Mouse (Mus musculus) naive thymus-derived CD4-positive, alpha-beta T cell, adult 5 months (primary cell): ENCODE measurements around the gene Gm5169. TPM values are rescaled to one million over a fixed set of nuclear protein-coding genes. Genes with fewer than 3 reads are reported as not detected.

ENCODE experiments used
- polyA plus RNA-seq: library from polyadenylated mRNA; unstranded; fragments of 100-300 nt; shearing (Covaris generic); gene quantifications from one replicate; pipeline ENCODE4 v1.2.1, GENCODE M21; 2017

Gm5169 gene
- not detected for polyA plus RNA-seq

DNA sequence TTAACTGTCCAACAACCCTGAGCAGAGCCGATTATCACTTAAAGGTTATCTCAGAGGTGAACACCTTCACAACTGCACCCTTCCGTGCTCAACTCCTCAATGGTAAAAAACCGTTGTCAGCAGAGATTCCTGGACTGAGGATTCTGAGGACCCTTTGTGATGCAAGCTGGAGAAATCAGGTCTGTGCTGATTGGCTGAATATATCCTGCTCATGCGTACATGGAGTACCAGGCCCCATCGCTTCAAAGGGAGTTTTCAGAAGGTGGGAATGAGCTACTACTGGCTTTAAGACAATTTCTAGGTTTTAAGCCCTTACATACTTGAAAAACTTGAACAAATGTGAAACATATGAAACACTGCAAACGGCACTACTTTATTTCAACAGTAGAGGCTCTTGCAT is at the start of gene Gm5169:
TSS of gene Gm5169 (minus strand) at position 101 of the 400 bp plus-strand sequence.

